ENCODE assay signal across 9 mouse cellular contexts in the genomic region with DNA sequence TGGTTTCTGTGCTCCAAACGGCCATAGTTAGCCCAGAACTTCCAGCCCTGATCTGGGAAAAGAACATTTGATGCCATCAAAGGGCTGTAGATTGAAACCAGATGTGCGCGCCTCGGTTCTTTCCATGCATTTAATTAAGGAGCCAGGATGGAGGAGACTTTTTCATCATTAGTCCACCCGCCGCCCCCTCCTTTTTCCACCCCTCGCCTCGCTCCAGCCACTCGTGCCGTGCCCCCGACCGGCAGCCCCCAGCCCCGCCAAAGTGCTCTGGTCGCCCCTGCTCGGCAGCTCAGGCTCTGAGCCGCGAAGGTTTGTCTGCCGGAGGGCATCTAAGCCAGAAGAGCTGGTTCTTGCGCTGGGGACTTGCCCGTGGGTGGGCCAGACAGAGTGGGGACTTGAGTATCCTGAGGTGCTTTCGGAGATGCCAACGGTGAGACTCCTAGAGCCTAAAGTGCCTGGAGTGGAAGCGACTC. TPM values are rescaled to one million over a fixed set of nuclear protein-coding genes. Genes with fewer than 3 reads are reported as not detected.
DNase-seq lines count a peak whose midpoint lies in the region; ATAC-seq lines count a peak whose summit lies in the region.
"Had no signal": no experiment of that assay in that cellular context is flagged by ENCODE, and none has a peak within 500 bp of the region (broad histone marks: within the 10 kb centered on the region; RNA-seq: fewer than 3 reads in every experiment).

No protein-coding gene starts in this region.

- H3K4me1 ChIP-seq in heart, embryonic 15.5 days (replicated peaks), result peaks cover 20% of the 10 kb centered on the region
- H3K4me1 ChIP-seq in hindbrain, embryonic 15.5 days (replicated peaks), result peaks cover 38% of the 10 kb centered on the region
- peaks cover 38% of the 10 kb centered on the region for H3K4me1 ChIP-seq in midbrain, embryonic 15.5 days

- peak overlapping the region; percentile 74 for H3K4me3 ChIP-seq in heart, embryonic 15.5 days
- peak overlapping the region; percentile 24; the same call in 1 of the 2 replicates for H3K4me3 ChIP-seq in hindbrain, embryonic 15.5 days
- H3K4me3 ChIP-seq in midbrain, embryonic 15.5 days, result peak overlapping the region; percentile 25

- WGBS in heart, embryonic 15.5 days, result 2% methylated on average over 23 of the region's 23 CpGs
- WGBS in hindbrain, embryonic 15.5 days, result under 1% methylated on average over 23 of the region's 23 CpGs
- 2% methylated on average over 23 of the region's 23 CpGs for WGBS in midbrain, embryonic 15.5 days

- H3K27me3 ChIP-seq in heart, embryonic 15.5 days, result peaks cover 45% of the 10 kb centered on the region
- H3K27me3 ChIP-seq in hindbrain, embryonic 15.5 days, result peaks cover 55% of the 10 kb centered on the region
- peaks cover 48% of the 10 kb centered on the region for H3K27me3 ChIP-seq in midbrain, embryonic 15.5 days (replicated peaks)
- H3K27me3 ChIP-seq: CH12.LX had no signal

- no peaks in the 10 kb centered on the region for H3K9me3 ChIP-seq in heart, embryonic 15.5 days (replicated peaks)
- H3K9me3 ChIP-seq in hindbrain, embryonic 15.5 days, result no peaks in the 10 kb centered on the region
- no peaks in the 10 kb centered on the region for H3K9me3 ChIP-seq in midbrain, embryonic 15.5 days

- ATAC-seq in heart, embryonic 15.5 days (replicated peaks; ENCODE audit: insufficient number of reproducible peaks, insufficient read depth, low FRiP score, low read depth), result no peak
- no peak for ATAC-seq in hindbrain, embryonic 15.5 days (ENCODE audit: low FRiP score, low read depth)
- no peak for ATAC-seq in midbrain, embryonic 15.5 days (replicated peaks)

- no peaks in the 10 kb centered on the region for H3K36me3 ChIP-seq in heart, embryonic 15.5 days
- H3K36me3 ChIP-seq in hindbrain, embryonic 15.5 days, result no peaks in the 10 kb centered on the region
- no peaks in the 10 kb centered on the region for H3K36me3 ChIP-seq in midbrain, embryonic 15.5 days (replicated peaks)

- H3K4me2 ChIP-seq in heart, embryonic 15.5 days, result peak overlapping the region; percentile 94
- peak overlapping the region; percentile 62 for H3K4me2 ChIP-seq in hindbrain, embryonic 15.5 days
- H3K4me2 ChIP-seq in midbrain, embryonic 15.5 days, result peak overlapping the region; percentile 88

- no peak overlapping the region; the same call in 1 of the 2 replicates for H3K9ac ChIP-seq in heart, embryonic 15.5 days
- no peak overlapping the region for H3K9ac ChIP-seq in hindbrain, embryonic 15.5 days
- H3K9ac ChIP-seq in midbrain, embryonic 15.5 days, result no peak overlapping the region

- no peak for DNase-seq in heart, adult 9 months (ENCODE audit: low spot score in 2 of 2)
- peak; percentile 85 for DNase-seq in embryo, embryonic 11 days
- DNase-seq in adrenal gland, adult (ENCODE audit: inconsistent age in 2 of 2, low spot score in 1 of 2), result no peak
- no peak for DNase-seq in adipocyte (ENCODE audit: low spot score)
- no peak for DNase-seq in frontal cortex, postnatal 10 days (ENCODE audit: low spot score in 2 of 2)

- H3K27ac ChIP-seq in heart, embryonic 15.5 days, result peak overlapping the region; percentile 9; the same call in 1 of the 2 replicates
- no peak overlapping the region for H3K27ac ChIP-seq in hindbrain, embryonic 15.5 days (replicated peaks)
- no peak overlapping the region for H3K27ac ChIP-seq in midbrain, embryonic 15.5 days

RNA-seq across cellular contexts. Expression of a gene that starts 1.4 kb away (rescaled TPM):
- polyA plus RNA-seq in heart, embryonic 15.5 days (2015; fragmentation: Nextera tagmentation; extraction: Ambion mirVana), result 10.8 and 13.7 TPM in 2 replicates
- polyA plus RNA-seq in hindbrain, embryonic 15.5 days (2015; fragmentation: Nextera tagmentation; extraction: Ambion mirVana), result 4.1 and 5.2 TPM in 2 replicates
- polyA plus RNA-seq in midbrain, embryonic 15.5 days (2015; fragmentation: Nextera tagmentation; extraction: Ambion mirVana), result 3.6 and 4.2 TPM in 2 replicates

Comparison
In these comparisons a context has a peak if more than half of its experiments do, and no peak if none do; other contexts are left out.
1. H3K4me3 ChIP-seq: peak in every context shown above with its lines; median percentile 74 in heart, embryonic 15.5 days; 25 in midbrain, embryonic 15.5 days; 24 in hindbrain, embryonic 15.5 days.